Mouse (Mus musculus): ENCODE results near the gene Gpr45. TPM values are rescaled to one million over a fixed set of nuclear protein-coding genes. Genes with fewer than 3 reads are reported as not detected.
A peak's percentile ranks its signal among the peaks of the same experiment; 100 is the strongest.

The Gpr45 gene
- polyA plus RNA-seq, 1 experiment from 2014 or later = 2.3 TPM

GRCm38 (mm10) chr1:43065615-43066310 is 113.1 kb downstream of the Gpr45 start:
- Histone ChIP-seq H3K27ac (ENCODE audit: low read depth, low read length) (no peak overlapping the region), H3K9ac (ENCODE audit: low read depth, low read length) (no peak overlapping the region), H3K27me3 (replicated peaks; ENCODE audit: control insufficient read depth, insufficient read depth, low read length) (no peaks in the 10 kb centered on the region), H3K36me3 (ENCODE audit: control insufficient read depth, insufficient read depth) (peaks cover 49% of the 10 kb centered on the region), H3K4me3 (ENCODE audit: low read depth, low read length) (no peak overlapping the region), H3K4me2 (replicated peaks; ENCODE audit: low read depth) (no peak overlapping the region), H3K9me3 (ENCODE audit: control insufficient read depth) (no peaks in the 10 kb centered on the region), H3K4me1 (replicated peaks; ENCODE audit: control insufficient read depth, insufficient read depth, low read length) (no peaks in the 10 kb centered on the region)
- no peak; the same call in 1 of the 2 replicates for ATAC-seq
- 60% methylated on average over 9 of the region's 9 CpGs for WGBS
- TF ChIP-seq CTCF (IDR thresholded peaks at IDR 0.05; ENCODE audit: low read depth) = peak; percentile 91

DNA sequence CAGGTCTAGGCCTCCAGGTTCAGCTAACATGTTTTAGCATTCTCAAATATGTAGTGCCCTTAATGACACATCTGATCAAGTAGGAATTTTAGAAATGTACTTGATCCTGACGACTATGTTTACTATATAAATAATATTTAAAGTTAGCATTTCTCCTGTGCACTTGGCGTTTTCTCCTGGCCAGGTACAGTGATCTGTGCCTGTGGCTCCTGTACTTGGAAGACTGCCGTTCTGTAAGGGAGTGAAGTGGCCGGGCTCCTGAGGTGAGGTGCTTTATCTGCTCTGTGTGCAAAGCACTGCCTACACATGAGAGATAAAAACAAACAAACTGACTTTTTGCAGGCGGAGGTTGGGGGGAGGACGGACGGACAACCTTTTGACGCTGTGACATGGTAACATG is 113.9 kb downstream of the Gpr45 start:
- H3K36me3 ChIP-seq (ENCODE audit: control insufficient read depth, insufficient read depth) = peaks cover 48% of the 10 kb centered on the region; the same call in 1 of the 2 replicates
- H3K4me1 ChIP-seq (replicated peaks; ENCODE audit: control insufficient read depth, insufficient read depth, low read length) = no peaks in the 10 kb centered on the region
- no peaks in the 10 kb centered on the region for H3K27me3 ChIP-seq (replicated peaks; ENCODE audit: control insufficient read depth, insufficient read depth, low read length)
- no peak overlapping the region for H3K27ac ChIP-seq (ENCODE audit: low read depth, low read length)
- no peak for TF ChIP-seq CTCF (IDR thresholded peaks at IDR 0.05; ENCODE audit: low read depth)
- ATAC-seq = no peak
- no peaks in the 10 kb centered on the region for H3K9me3 ChIP-seq (ENCODE audit: control insufficient read depth)
- no peak overlapping the region for H3K9ac ChIP-seq (ENCODE audit: low read depth, low read length)
- 86% methylated on average over 8 of the region's 8 CpGs for WGBS
- no peak overlapping the region for H3K4me3 ChIP-seq (ENCODE audit: low read depth, low read length)
- H3K4me2 ChIP-seq (replicated peaks; ENCODE audit: low read depth) = no peak overlapping the region

GRCm38 (mm10) chr1:43067551-43067950 is 114.9 kb downstream of the Gpr45 start:
- H3K4me2 ChIP-seq (replicated peaks; ENCODE audit: low read depth) = no peak overlapping the region
- H3K27ac ChIP-seq (ENCODE audit: low read depth, low read length) = no peak overlapping the region
- no peak for ATAC-seq
- no peak for TF ChIP-seq CTCF (IDR thresholded peaks at IDR 0.05; ENCODE audit: low read depth)
- H3K36me3 ChIP-seq (ENCODE audit: control insufficient read depth, insufficient read depth) = peaks cover 47% of the 10 kb centered on the region; the same call in 1 of the 2 replicates
- H3K27me3 ChIP-seq (replicated peaks; ENCODE audit: control insufficient read depth, insufficient read depth, low read length) = no peaks in the 10 kb centered on the region
- no peak overlapping the region for H3K9ac ChIP-seq (ENCODE audit: low read depth, low read length)
- no peaks in the 10 kb centered on the region for H3K4me1 ChIP-seq (replicated peaks; ENCODE audit: control insufficient read depth, insufficient read depth, low read length)
- no peak overlapping the region for H3K4me3 ChIP-seq (ENCODE audit: low read depth, low read length)
- 77% methylated on average over 7 of the region's 7 CpGs for WGBS
- H3K9me3 ChIP-seq (ENCODE audit: control insufficient read depth) = no peaks in the 10 kb centered on the region

DNA sequence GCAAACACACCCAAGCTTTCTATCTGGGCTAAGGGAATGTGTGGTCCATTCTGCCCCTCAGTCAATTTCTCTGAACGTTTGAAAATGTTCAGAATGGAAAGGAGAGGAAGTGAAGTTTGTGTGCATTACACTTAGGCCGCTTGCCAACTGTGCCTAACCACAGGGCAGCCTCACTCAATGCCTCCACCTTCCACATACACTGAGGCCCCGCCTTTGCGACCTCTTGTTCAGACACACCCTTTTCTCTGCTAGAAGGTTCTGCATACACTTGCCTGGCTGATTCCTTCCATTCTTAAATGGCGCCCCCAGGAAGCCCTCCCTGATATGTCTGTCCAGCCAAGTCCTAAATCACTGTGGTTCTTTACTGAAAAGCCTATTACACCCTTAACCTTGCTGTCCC is 118.1 kb downstream of the Gpr45 start:
- H3K4me2 ChIP-seq (replicated peaks; ENCODE audit: low read depth) = no peak overlapping the region
- no peaks in the 10 kb centered on the region for H3K4me1 ChIP-seq (replicated peaks; ENCODE audit: control insufficient read depth, insufficient read depth, low read length)
- TF ChIP-seq CTCF (IDR thresholded peaks at IDR 0.05; ENCODE audit: low read depth) = no peak
- H3K4me3 ChIP-seq (ENCODE audit: low read depth, low read length) = no peak overlapping the region
- H3K9ac ChIP-seq (ENCODE audit: low read depth, low read length) = no peak overlapping the region
- H3K36me3 ChIP-seq (ENCODE audit: control insufficient read depth, insufficient read depth) = peaks cover 42% of the 10 kb centered on the region
- ATAC-seq = peak; percentile 47; the same call in 1 of the 2 replicates
- H3K27ac ChIP-seq (ENCODE audit: low read depth, low read length) = no peak overlapping the region
- no peaks in the 10 kb centered on the region for H3K27me3 ChIP-seq (replicated peaks; ENCODE audit: control insufficient read depth, insufficient read depth, low read length)
- H3K9me3 ChIP-seq (ENCODE audit: control insufficient read depth) = no peaks in the 10 kb centered on the region
- WGBS = 55% methylated on average over 5 of the region's 5 CpGs

GRCm38 (mm10) chr1:43072028-43072427 is 119.4 kb downstream of the Gpr45 start:
- no peaks in the 10 kb centered on the region for H3K4me1 ChIP-seq (replicated peaks; ENCODE audit: control insufficient read depth, insufficient read depth, low read length)
- no peak for TF ChIP-seq CTCF (IDR thresholded peaks at IDR 0.05; ENCODE audit: low read depth)
- 91% methylated on average over 8 of the region's 8 CpGs for WGBS
- H3K4me3 ChIP-seq (ENCODE audit: low read depth, low read length) = no peak overlapping the region
- H3K9ac ChIP-seq (ENCODE audit: low read depth, low read length) = no peak overlapping the region
- H3K4me2 ChIP-seq (replicated peaks; ENCODE audit: low read depth) = no peak overlapping the region
- H3K27me3 ChIP-seq (replicated peaks; ENCODE audit: control insufficient read depth, insufficient read depth, low read length) = no peaks in the 10 kb centered on the region
- ATAC-seq = no peak
- H3K9me3 ChIP-seq (ENCODE audit: control insufficient read depth) = no peaks in the 10 kb centered on the region
- peaks cover 34% of the 10 kb centered on the region for H3K36me3 ChIP-seq (ENCODE audit: control insufficient read depth, insufficient read depth)
- no peak overlapping the region for H3K27ac ChIP-seq (ENCODE audit: low read depth, low read length)

DNA sequence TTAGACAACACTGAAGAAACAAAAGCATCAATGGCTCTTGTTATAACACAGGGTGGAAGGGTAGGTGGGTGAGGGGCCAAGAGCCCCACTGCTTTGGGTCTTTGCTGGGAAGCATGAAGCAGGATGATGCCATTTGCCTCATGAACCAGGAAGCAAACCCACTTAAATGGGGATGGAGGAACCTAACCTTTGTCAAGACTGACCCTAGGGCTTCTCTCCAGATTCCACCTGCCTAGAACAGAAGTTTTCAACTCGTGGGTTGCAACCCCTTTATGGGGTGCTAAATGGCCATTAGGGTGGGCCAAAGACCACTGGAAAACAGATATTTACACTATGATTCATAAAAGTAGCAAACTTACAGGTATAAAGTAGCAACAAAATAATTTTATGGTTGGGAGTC is 119.9 kb downstream of the Gpr45 start:
- no peak for ATAC-seq
- Histone ChIP-seq H3K27me3 (replicated peaks; ENCODE audit: control insufficient read depth, insufficient read depth, low read length) (no peaks in the 10 kb centered on the region), H3K4me2 (replicated peaks; ENCODE audit: low read depth) (no peak overlapping the region), H3K4me3 (ENCODE audit: low read depth, low read length) (no peak overlapping the region), H3K9ac (ENCODE audit: low read depth, low read length) (no peak overlapping the region), H3K27ac (ENCODE audit: low read depth, low read length) (no peak overlapping the region), H3K36me3 (ENCODE audit: control insufficient read depth, insufficient read depth) (peaks cover 28% of the 10 kb centered on the region), H3K9me3 (ENCODE audit: control insufficient read depth) (no peaks in the 10 kb centered on the region), H3K4me1 (replicated peaks; ENCODE audit: control insufficient read depth, insufficient read depth, low read length) (no peaks in the 10 kb centered on the region)
- TF ChIP-seq CTCF (IDR thresholded peaks at IDR 0.05; ENCODE audit: low read depth) = no peak
- WGBS = 68% methylated on average over 1 of the region's 1 CpGs
